Mouse (Mus musculus): ENCODE results near the gene Cux1. TPM values are rescaled to one million over a fixed set of nuclear protein-coding genes. Genes with fewer than 3 reads are reported as not detected.

The Cux1 gene
- polyA plus RNA-seq, 1 experiment from 2014 or later, result 109 TPM

- Histone ChIP-seq H3K9ac (ENCODE audit: low read length) (no peak overlapping the region), H3K36me3 (ENCODE audit: control insufficient read depth, insufficient read depth, low read length) (peaks cover 11% of the 10 kb centered on the region), H3K27ac (ENCODE audit: low read depth, low read length) (no peak overlapping the region), H3K27me3 (ENCODE audit: control insufficient read depth, insufficient read depth, low read length) (no peaks in the 10 kb centered on the region), H3K4me3 (ENCODE audit: low read depth, low read length) (no peak overlapping the region), H3K4me2 (ENCODE audit: low read depth) (no peak overlapping the region), H3K9me3 (ENCODE audit: control insufficient read depth, low read length) (no peaks in the 10 kb centered on the region), H3K4me1 (ENCODE audit: control insufficient read depth, insufficient read depth, low read length) (no peaks in the 10 kb centered on the region)
- WGBS, result 84% methylated on average over 4 of the region's 4 CpGs
- no peak for ATAC-seq (ENCODE audit: insufficient read depth, low FRiP score, low TSS enrichment)
- DNase-seq (ENCODE audit: low spot score), result no peak
Measured at GRCm38 (mm10) chr5:136324506-136324905, 242.8 kb downstream of the Cux1 start.

DNA sequence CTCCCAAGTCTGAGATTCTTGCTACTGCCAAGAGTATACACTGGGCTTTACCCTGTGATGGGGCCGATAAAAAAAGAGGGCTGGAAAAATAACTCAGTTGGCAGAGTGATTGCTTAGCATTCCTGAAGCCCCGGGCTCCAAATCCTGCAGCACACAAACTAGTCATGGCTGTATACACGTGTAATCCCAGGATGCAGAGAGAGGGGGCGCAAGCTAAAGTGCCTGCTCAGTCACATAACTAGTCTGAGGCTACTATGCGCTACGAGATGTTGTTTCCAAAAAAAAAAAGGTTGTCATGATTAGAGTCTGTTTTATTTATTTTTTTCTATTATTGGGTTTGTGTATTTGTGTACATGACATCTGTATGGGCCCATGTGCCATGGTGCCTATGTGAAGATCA lies 245.9 kb downstream of the Cux1 start:
- H3K36me3 ChIP-seq (ENCODE audit: control insufficient read depth, insufficient read depth, low read length), result peaks cover 11% of the 10 kb centered on the region
- H3K9me3 ChIP-seq (ENCODE audit: control insufficient read depth, low read length), result no peaks in the 10 kb centered on the region
- no peaks in the 10 kb centered on the region for H3K4me1 ChIP-seq (ENCODE audit: control insufficient read depth, insufficient read depth, low read length)
- H3K9ac ChIP-seq (ENCODE audit: low read length), result no peak overlapping the region
- H3K27ac ChIP-seq (ENCODE audit: low read depth, low read length), result no peak overlapping the region
- no peaks in the 10 kb centered on the region for H3K27me3 ChIP-seq (ENCODE audit: control insufficient read depth, insufficient read depth, low read length)
- DNase-seq (ENCODE audit: low spot score) (no peak), ATAC-seq (ENCODE audit: insufficient read depth, low FRiP score, low TSS enrichment) (no peak)
- WGBS, result 85% methylated on average over 6 of the region's 6 CpGs
- no peak overlapping the region for H3K4me3 ChIP-seq (ENCODE audit: low read depth, low read length)
- no peak overlapping the region for H3K4me2 ChIP-seq (ENCODE audit: low read depth)

GRCm38 (mm10) chr5:136312566-136312965 lies 254.7 kb downstream of the Cux1 start:
- WGBS, result 94% methylated on average over 14 of the region's 14 CpGs
- Histone ChIP-seq H3K4me3 (ENCODE audit: low read depth, low read length) (no peak overlapping the region), H3K27ac (ENCODE audit: low read depth, low read length) (no peak overlapping the region), H3K36me3 (ENCODE audit: control insufficient read depth, insufficient read depth, low read length) (peaks cover 19% of the 10 kb centered on the region), H3K27me3 (ENCODE audit: control insufficient read depth, insufficient read depth, low read length) (no peaks in the 10 kb centered on the region), H3K4me1 (ENCODE audit: control insufficient read depth, insufficient read depth, low read length) (no peaks in the 10 kb centered on the region), H3K4me2 (ENCODE audit: low read depth) (no peak overlapping the region), H3K9ac (ENCODE audit: low read length) (no peak overlapping the region), H3K9me3 (ENCODE audit: control insufficient read depth, low read length) (no peaks in the 10 kb centered on the region)
- DNase-seq (ENCODE audit: low spot score) (no peak), ATAC-seq (ENCODE audit: insufficient read depth, low FRiP score, low TSS enrichment) (no peak)

- WGBS, result 94% methylated on average over 4 of the region's 4 CpGs
- ATAC-seq (ENCODE audit: insufficient read depth, low FRiP score, low TSS enrichment), result no peak
Measured at GRCm38 (mm10) chr5:136312166-136312565, 255.1 kb downstream of the Cux1 start.

GRCm38 (mm10) chr5:136306254-136306653 lies 261.0 kb downstream of the Cux1 start:
- DNase-seq (ENCODE audit: low spot score) (no peak), ATAC-seq (ENCODE audit: insufficient read depth, low FRiP score, low TSS enrichment) (no peak)
- peaks cover 23% of the 10 kb centered on the region for H3K36me3 ChIP-seq (ENCODE audit: control insufficient read depth, insufficient read depth, low read length)
- H3K27ac ChIP-seq (ENCODE audit: low read depth, low read length), result no peak overlapping the region
- H3K9ac ChIP-seq (ENCODE audit: low read length), result no peak overlapping the region
- no peaks in the 10 kb centered on the region for H3K4me1 ChIP-seq (ENCODE audit: control insufficient read depth, insufficient read depth, low read length)
- 88% methylated on average over 5 of the region's 5 CpGs for WGBS
- no peak overlapping the region for H3K4me3 ChIP-seq (ENCODE audit: low read depth, low read length)
- H3K9me3 ChIP-seq (ENCODE audit: control insufficient read depth, low read length), result no peaks in the 10 kb centered on the region
- H3K4me2 ChIP-seq (ENCODE audit: low read depth), result no peak overlapping the region
- H3K27me3 ChIP-seq (ENCODE audit: control insufficient read depth, insufficient read depth, low read length), result no peaks in the 10 kb centered on the region

More at GRCm38 (mm10) chr5:136312166-136312565, 255.1 kb downstream of the Cux1 start:
- H3K27ac ChIP-seq (ENCODE audit: low read depth, low read length), result no peak overlapping the region
- no peak overlapping the region for H3K4me2 ChIP-seq (ENCODE audit: low read depth)
- no peaks in the 10 kb centered on the region for H3K9me3 ChIP-seq (ENCODE audit: control insufficient read depth, low read length)
- no peak for DNase-seq (ENCODE audit: low spot score)
- peaks cover 22% of the 10 kb centered on the region for H3K36me3 ChIP-seq (ENCODE audit: control insufficient read depth, insufficient read depth, low read length)
- no peaks in the 10 kb centered on the region for H3K27me3 ChIP-seq (ENCODE audit: control insufficient read depth, insufficient read depth, low read length)
- H3K4me3 ChIP-seq (ENCODE audit: low read depth, low read length), result no peak overlapping the region
- H3K4me1 ChIP-seq (ENCODE audit: control insufficient read depth, insufficient read depth, low read length), result no peaks in the 10 kb centered on the region
- no peak overlapping the region for H3K9ac ChIP-seq (ENCODE audit: low read length)

DNA sequence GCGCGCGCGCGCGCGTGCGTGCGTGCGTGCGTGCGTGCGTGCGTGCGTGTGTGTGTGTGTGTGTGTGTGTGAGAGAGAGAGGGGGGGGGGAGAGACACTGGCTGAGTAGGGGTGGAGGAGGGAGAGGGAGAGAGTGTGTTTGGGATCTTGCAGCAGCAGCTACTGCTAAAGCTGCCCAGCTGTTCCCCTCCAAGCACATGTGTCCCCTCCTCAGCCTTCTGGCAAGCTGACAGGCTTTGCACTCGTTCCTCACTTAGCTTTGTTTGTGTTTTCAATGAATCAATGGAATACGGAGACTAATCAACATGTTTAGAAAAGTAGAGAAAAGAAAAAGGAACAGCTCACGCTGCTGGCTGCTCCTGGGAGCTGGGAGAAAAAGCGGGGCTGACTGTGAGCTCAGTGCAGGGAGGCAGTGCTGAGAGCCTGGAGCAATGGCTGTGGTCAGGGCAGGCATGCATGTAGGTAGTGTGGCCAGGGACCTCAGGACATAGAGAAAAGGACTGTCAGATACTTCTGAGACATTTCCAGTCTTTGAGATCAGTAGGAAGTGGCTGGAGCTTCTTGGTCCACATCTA lies 263.8 kb downstream of the Cux1 start:
- no peak overlapping the region for H3K9ac ChIP-seq (ENCODE audit: low read length)
- DNase-seq (ENCODE audit: low spot score) (no peak), ATAC-seq (ENCODE audit: insufficient read depth, low FRiP score, low TSS enrichment) (no peak)
- 83% methylated on average over 18 of the region's 19 CpGs for WGBS
- H3K36me3 ChIP-seq (ENCODE audit: control insufficient read depth, insufficient read depth, low read length), result peaks cover 28% of the 10 kb centered on the region
- H3K4me1 ChIP-seq (ENCODE audit: control insufficient read depth, insufficient read depth, low read length), result no peaks in the 10 kb centered on the region
- no peaks in the 10 kb centered on the region for H3K9me3 ChIP-seq (ENCODE audit: control insufficient read depth, low read length)
- no peak overlapping the region for H3K27ac ChIP-seq (ENCODE audit: low read depth, low read length)
- H3K4me3 ChIP-seq (ENCODE audit: low read depth, low read length), result no peak overlapping the region
- H3K27me3 ChIP-seq (ENCODE audit: control insufficient read depth, insufficient read depth, low read length), result no peaks in the 10 kb centered on the region
- no peak overlapping the region for H3K4me2 ChIP-seq (ENCODE audit: low read depth)

DNA sequence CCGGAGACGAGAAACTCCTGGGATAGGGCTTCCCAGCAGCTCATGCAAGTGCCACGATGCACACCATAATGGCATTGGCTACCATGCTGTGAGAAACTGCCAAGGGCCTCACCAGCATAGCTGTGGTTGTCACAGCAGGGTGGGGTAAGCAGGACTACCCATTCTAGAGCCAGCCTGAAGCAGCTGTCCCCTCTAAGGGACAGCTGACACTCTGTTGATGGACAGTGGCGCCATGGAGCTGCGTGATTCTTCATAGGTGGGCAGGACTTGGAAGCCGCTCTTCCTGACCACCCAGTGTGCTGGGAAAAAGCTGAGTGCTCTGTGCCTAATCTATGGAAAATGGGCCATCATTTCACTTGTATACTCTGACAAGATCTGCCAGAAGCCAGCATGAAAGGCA lies 266.4 kb downstream of the Cux1 start:
- no peak overlapping the region for H3K4me2 ChIP-seq (ENCODE audit: low read depth)
- H3K27ac ChIP-seq (ENCODE audit: low read depth, low read length), result no peak overlapping the region
- ATAC-seq (ENCODE audit: insufficient read depth, low FRiP score, low TSS enrichment) (no peak), DNase-seq (ENCODE audit: low spot score) (no peak)
- peaks cover 13% of the 10 kb centered on the region for H3K36me3 ChIP-seq (ENCODE audit: control insufficient read depth, insufficient read depth, low read length)
- H3K9ac ChIP-seq (ENCODE audit: low read length), result no peak overlapping the region
- 94% methylated on average over 6 of the region's 6 CpGs for WGBS
- no peak overlapping the region for H3K4me3 ChIP-seq (ENCODE audit: low read depth, low read length)
- no peaks in the 10 kb centered on the region for H3K9me3 ChIP-seq (ENCODE audit: control insufficient read depth, low read length)
- no peaks in the 10 kb centered on the region for H3K27me3 ChIP-seq (ENCODE audit: control insufficient read depth, insufficient read depth, low read length)
- no peaks in the 10 kb centered on the region for H3K4me1 ChIP-seq (ENCODE audit: control insufficient read depth, insufficient read depth, low read length)

- no peaks in the 10 kb centered on the region for H3K9me3 ChIP-seq (ENCODE audit: control insufficient read depth, low read length)
- H3K27me3 ChIP-seq (ENCODE audit: control insufficient read depth, insufficient read depth, low read length), result no peaks in the 10 kb centered on the region
- no peaks in the 10 kb centered on the region for H3K4me1 ChIP-seq (ENCODE audit: control insufficient read depth, insufficient read depth, low read length)
- peaks cover 9% of the 10 kb centered on the region; the same call in 1 of the 2 replicates for H3K36me3 ChIP-seq (ENCODE audit: control insufficient read depth, insufficient read depth, low read length)
- H3K27ac ChIP-seq (ENCODE audit: low read depth, low read length), result no peak overlapping the region
- no peak overlapping the region for H3K4me2 ChIP-seq (ENCODE audit: low read depth)
- H3K9ac ChIP-seq (ENCODE audit: low read length), result no peak overlapping the region
- ATAC-seq (ENCODE audit: insufficient read depth, low FRiP score, low TSS enrichment) (no peak), DNase-seq (ENCODE audit: low spot score) (no peak)
- H3K4me3 ChIP-seq (ENCODE audit: low read depth, low read length), result no peak overlapping the region
- WGBS, result 90% methylated on average over 6 of the region's 6 CpGs
Measured at GRCm38 (mm10) chr5:136297691-136298090, 269.6 kb downstream of the Cux1 start.

GRCm38 (mm10) chr5:136296911-136297310 lies 270.4 kb downstream of the Cux1 start:
- Histone ChIP-seq H3K4me2 (ENCODE audit: low read depth) (no peak overlapping the region), H3K4me1 (ENCODE audit: control insufficient read depth, insufficient read depth, low read length) (no peaks in the 10 kb centered on the region), H3K9me3 (ENCODE audit: control insufficient read depth, low read length) (no peaks in the 10 kb centered on the region), H3K27me3 (ENCODE audit: control insufficient read depth, insufficient read depth, low read length) (no peaks in the 10 kb centered on the region), H3K9ac (ENCODE audit: low read length) (no peak overlapping the region), H3K36me3 (ENCODE audit: control insufficient read depth, insufficient read depth, low read length) (peaks cover 9% of the 10 kb centered on the region; the same call in 1 of the 2 replicates), H3K27ac (ENCODE audit: low read depth, low read length) (no peak overlapping the region), H3K4me3 (ENCODE audit: low read depth, low read length) (no peak overlapping the region)
- WGBS, result 91% methylated on average over 4 of the region's 4 CpGs
- ATAC-seq (ENCODE audit: insufficient read depth, low FRiP score, low TSS enrichment) (no peak), DNase-seq (ENCODE audit: low spot score) (no peak)
